Mouse (Mus musculus): Measurements from ENCODE around the gene Dync2li1.

The Dync2li1 gene

DNA sequence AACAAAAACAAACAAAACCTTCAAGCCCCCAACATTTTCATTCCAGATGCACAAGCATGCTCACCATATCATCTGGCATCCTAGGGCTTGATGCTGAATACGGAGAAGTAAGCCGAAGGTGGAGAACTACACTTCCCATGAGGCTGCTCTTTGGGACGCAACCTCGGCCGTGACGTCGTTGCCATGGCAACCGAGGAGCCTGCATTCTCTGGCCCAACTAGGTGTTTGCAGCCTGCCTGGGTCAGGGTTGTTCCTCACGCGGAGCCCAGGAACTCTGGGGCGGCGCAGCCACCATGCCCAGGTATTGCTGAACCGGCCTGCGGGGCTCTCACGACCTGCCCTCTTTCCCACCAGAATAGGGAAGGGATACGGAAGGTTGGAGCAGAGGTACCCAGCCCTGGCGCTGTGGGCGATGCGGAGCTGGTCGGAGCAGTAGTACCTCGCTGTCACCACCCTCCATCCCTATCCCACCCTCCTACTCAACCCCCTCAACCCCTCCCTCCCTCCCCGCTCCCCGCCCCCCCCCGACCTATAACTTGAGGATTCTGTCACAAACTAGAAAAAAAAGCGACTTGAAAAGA is at the start of gene Dync2li1:
Gene Dync2li1, plus strand, starts transcription at position 221 of the 581 bp plus-strand sequence.
- peak; percentile 100 for ATAC-seq (ENCODE audit: insufficient number of reproducible peaks, low FRiP score, low TSS enrichment)

DNA sequence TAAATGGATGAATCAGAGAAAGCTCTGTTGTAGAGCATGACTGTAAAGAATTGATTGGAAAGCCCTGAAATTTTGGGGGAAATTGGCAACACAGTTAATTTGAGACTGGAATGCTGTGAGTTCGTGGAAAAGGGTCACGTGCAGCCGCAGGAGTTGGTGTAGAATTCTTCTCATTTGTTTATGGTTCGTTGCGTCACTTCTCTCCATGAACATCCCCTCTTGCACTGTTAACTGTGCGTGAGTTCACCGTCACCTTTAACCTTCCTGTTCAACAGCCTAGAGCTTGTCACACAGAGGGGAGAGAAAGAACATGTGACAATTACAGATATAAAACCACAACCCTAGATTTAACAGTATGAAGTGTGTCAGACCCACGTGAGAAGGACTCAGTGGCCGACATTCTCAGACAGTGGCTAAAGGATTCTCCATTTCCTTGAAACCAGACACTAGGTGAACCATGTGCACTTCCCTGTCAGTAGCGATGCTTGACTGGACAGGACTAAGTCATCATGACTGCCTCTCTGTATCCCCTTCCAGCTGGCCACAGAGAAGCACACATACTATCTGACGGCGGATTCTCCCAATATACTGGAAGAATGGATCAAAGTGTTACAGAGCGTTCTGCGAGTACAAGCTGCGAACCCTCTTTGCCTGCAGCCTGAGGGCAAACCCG is 49.5 kb upstream of the Dync2li1 start:
- ATAC-seq (ENCODE audit: insufficient number of reproducible peaks, low FRiP score, low TSS enrichment) = no peak

DNA sequence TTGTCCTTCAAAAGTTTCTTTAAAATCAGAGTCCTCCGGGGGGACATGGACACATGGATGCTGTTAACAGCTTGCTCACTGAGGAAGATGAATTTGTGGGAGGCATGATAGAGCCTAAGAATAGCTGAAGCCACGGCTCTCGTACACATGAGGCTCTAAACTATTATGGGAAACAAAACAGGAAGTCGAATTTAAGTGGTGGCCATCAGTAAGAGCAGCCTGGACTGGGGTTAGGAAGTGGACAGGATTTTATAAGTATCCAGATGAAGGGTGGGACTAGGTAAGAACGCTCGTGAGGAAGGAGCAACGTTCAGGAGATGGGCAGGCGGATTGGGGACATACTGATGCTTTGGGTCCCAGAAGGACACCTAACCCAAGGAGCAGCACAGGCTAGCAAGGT is 47.0 kb upstream of the Dync2li1 start:
- no peak for ATAC-seq (ENCODE audit: insufficient number of reproducible peaks, low FRiP score, low TSS enrichment)

- ATAC-seq (ENCODE audit: insufficient number of reproducible peaks, low FRiP score, low TSS enrichment) = no peak
These were observed 46.5 kb upstream of the Dync2li1 start for GRCm38 (mm10) chr17:84579817-84580216.

- no peak for ATAC-seq (ENCODE audit: insufficient number of reproducible peaks, low FRiP score, low TSS enrichment)
These were observed 45.5 kb upstream of the Dync2li1 start for GRCm38 (mm10) chr17:84580821-84581220.

GRCm38 (mm10) chr17:84581740-84582414 is 44.4 kb upstream of the Dync2li1 start:
- no peak for ATAC-seq (ENCODE audit: insufficient number of reproducible peaks, low FRiP score, low TSS enrichment)

- no peak for ATAC-seq (ENCODE audit: insufficient number of reproducible peaks, low FRiP score, low TSS enrichment)
These were observed 42.2 kb upstream of the Dync2li1 start for GRCm38 (mm10) chr17:84584107-84584506.

DNA sequence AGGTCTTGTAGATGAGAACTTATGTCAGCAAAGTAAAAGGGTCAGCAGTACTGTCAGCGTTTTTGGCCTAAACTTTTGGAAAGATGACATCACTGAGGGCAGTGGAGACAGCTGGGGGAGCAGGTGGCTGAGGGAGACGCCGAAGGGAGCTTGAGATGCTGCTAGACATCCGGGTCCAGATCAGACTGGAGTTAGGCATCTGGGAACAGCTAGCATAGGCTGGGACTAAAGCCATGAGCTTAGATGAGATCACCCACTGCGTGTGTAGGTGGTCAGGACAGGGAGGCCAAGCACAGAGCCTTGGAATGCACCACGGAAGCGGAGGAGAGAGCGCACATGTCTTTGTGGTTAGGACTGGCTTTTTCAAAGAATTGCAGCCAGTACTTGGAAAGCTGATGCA is 41.2 kb upstream of the Dync2li1 start:
- ATAC-seq (ENCODE audit: insufficient number of reproducible peaks, low FRiP score, low TSS enrichment) = no peak

DNA sequence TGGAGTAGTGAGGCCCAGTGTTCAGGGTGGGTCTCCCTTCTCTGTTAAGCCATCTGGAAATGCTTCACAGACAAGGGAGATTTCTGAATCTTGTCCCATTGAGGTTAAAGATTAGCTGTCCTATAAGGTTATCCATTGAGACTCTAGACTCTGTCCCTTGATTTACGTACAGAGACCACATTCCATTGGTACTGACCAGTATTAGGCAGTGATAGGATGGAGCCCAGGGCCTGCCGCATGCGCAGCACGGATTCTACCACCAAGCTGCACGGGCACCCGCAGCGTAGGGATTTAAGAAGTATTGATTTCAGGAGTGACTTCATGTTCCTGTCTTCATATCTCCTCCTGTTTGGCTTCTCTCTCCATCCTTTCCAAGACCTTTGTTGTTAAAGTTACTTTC is 36.2 kb upstream of the Dync2li1 start:
- ATAC-seq (ENCODE audit: insufficient number of reproducible peaks, low FRiP score, low TSS enrichment) = no peak

GRCm38 (mm10) chr17:84591431-84592150 is 34.7 kb upstream of the Dync2li1 start:
- no peak for ATAC-seq (ENCODE audit: insufficient number of reproducible peaks, low FRiP score, low TSS enrichment)

GRCm38 (mm10) chr17:84596015-84596441 is 30.3 kb upstream of the Dync2li1 start:
- ATAC-seq (ENCODE audit: insufficient number of reproducible peaks, low FRiP score, low TSS enrichment) = no peak

- ATAC-seq (ENCODE audit: insufficient number of reproducible peaks, low FRiP score, low TSS enrichment) = no peak
These were observed 29.8 kb upstream of the Dync2li1 start for GRCm38 (mm10) chr17:84596501-84596900.

DNA sequence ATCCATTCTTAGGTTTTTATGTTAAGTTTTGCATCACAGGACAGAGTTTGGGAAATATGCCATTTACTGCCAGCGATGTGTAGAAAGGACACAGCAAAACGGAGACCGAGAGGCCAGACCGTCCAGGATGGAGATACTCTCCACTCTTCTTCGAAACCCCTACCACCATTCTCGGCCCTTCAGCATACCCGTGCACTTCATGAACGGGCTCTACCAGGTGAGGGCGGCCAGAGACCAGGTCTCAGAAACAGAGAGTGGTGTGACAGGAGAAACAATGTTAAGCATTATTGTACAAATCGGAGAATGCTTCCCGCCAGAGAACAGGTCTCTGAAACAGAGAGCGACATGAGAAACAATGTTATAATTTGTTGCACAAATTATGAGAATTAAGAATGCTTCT is 28.4 kb upstream of the Dync2li1 start:
- no peak for ATAC-seq (ENCODE audit: insufficient number of reproducible peaks, low FRiP score, low TSS enrichment)

- ATAC-seq (ENCODE audit: insufficient number of reproducible peaks, low FRiP score, low TSS enrichment) = no peak
These were observed 27.4 kb upstream of the Dync2li1 start for GRCm38 (mm10) chr17:84598928-84599327.

GRCm38 (mm10) chr17:84600051-84600983 is 26.0 kb upstream of the Dync2li1 start:
- no peak for ATAC-seq (ENCODE audit: insufficient number of reproducible peaks, low FRiP score, low TSS enrichment)

GRCm38 (mm10) chr17:84601805-84602204 is 24.5 kb upstream of the Dync2li1 start:
- ATAC-seq (ENCODE audit: insufficient number of reproducible peaks, low FRiP score, low TSS enrichment) = peak; percentile 91

GRCm38 (mm10) chr17:84603202-84603627 is 23.1 kb upstream of the Dync2li1 start:
- no peak for ATAC-seq (ENCODE audit: insufficient number of reproducible peaks, low FRiP score, low TSS enrichment)

- ATAC-seq (ENCODE audit: insufficient number of reproducible peaks, low FRiP score, low TSS enrichment) = no peak
These were observed 22.4 kb upstream of the Dync2li1 start for GRCm38 (mm10) chr17:84603709-84604420.

DNA sequence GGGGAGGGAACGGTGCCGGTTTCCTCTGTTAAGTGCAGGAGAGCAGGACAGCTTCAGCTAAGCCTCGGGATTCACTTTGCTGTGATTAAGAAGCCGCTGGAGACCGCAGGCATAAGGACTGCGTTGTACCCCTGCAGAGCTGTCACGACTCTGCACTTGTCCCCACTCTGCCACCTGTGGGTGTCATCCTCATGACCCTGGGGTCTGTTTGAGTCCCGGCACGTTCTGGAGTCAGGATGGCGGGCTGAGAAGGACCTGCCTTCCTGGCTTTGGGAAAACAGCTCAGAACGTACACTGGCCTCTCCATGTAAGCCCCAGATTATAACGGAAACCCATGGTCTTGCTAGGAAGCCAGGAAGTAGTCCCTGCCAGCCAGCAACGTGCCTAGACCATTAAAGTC is 19.3 kb upstream of the Dync2li1 start:
- ATAC-seq (ENCODE audit: insufficient number of reproducible peaks, low FRiP score, low TSS enrichment) = no peak
